Mouse (Mus musculus): ENCODE measurements around the gene Gas2l2. TPM values are rescaled to one million over a fixed set of nuclear protein-coding genes. Genes with fewer than 3 reads are reported as not detected.

Gene Gas2l2
- 0.06 and 0.09 TPM in 2 replicates for polyA plus RNA-seq (2016; fragmentation: Nextera tagmentation; extraction: Ambion mirVana)

GRCm38 (mm10) chr11:83429355-83429754 is at the start of gene Gas2l2:
Gene Gas2l2 (minus strand): TSS chr11:83429455.
- ATAC-seq (ENCODE audit: insufficient number of reproducible peaks, insufficient read depth, low FRiP score, low TSS enrichment) = no peak
- no peak within 1 kb of the TSS for H3K4me3 ChIP-seq
- 47% methylated on average over 5 of the region's 5 CpGs for WGBS
- no peaks in the 10 kb centered on the region for H3K36me3 ChIP-seq
- peak within 1 kb of the TSS; percentile 7; the same call in 1 of the 2 replicates for H3K9ac ChIP-seq
- H3K27ac ChIP-seq = no peak within 1 kb of the TSS
- H3K9me3 ChIP-seq = no peaks in the 10 kb centered on the region
- H3K4me2 ChIP-seq (replicated peaks) = peak within 1 kb of the TSS; percentile 10
- H3K27me3 ChIP-seq = peaks cover 37% of the 10 kb centered on the region
- 0 out of 2 replicates have a peak, but pooled peaks cover 3% of the 10 kb centered on the region for H3K4me1 ChIP-seq

DNA sequence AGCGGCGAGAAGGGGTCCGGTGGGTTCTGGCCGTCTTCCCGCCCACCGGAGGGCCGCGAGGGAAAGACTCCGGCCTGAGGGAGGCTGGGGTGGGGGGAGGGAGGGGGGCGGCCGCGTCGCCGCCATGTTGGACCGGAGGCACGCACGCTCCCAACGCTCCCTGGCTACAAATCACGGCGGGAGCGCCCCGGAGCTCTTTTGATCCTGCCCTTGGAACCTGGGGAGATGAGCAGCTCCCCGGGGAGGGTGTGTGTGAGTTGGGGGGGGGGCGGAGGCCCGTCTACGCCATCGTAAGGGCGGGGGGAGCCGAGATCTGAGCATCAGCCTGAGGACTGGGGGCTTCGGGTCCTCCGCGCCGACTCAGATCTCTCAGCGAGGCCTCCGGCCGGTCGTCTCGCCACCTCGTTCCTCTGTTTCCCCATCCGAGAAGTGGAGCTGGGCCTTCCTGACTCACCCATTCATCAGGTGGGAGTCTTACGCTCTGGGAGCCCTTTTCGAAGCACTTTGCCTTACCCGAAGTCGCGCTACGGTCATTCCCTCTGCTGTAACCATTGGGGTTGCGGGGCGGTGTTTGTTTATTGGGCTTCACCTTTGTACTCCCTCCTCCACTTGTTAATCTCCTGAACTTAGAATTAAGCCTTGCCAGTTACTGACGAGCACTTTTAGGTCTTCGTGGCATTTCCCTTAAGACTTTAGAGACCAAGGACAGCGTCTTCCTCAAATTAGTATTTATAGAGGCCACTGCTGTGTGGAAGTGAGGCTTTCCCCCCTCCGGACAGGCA is 44.2 kb upstream of the Gas2l2 start:
- Histone ChIP-seq H3K9ac (peak overlapping the region; percentile 92), H3K4me2 (replicated peaks) (peak overlapping the region; percentile 87), H3K4me1 (peaks cover 13% of the 10 kb centered on the region), H3K27me3 (no peaks in the 10 kb centered on the region), H3K9me3 (no peaks in the 10 kb centered on the region), H3K36me3 (peaks cover 12% of the 10 kb centered on the region; the same call in 1 of the 2 replicates), H3K4me3 (peak overlapping the region; percentile 91), H3K27ac (peak overlapping the region; percentile 97)
- ATAC-seq (ENCODE audit: insufficient number of reproducible peaks, insufficient read depth, low FRiP score, low TSS enrichment) = peak; percentile 82
- under 1% methylated on average over 39 of the region's 52 CpGs for WGBS

- no peaks in the 10 kb centered on the region for H3K9me3 ChIP-seq
- H3K36me3 ChIP-seq = 0 out of 2 replicates have a peak, but pooled peaks cover 7% of the 10 kb centered on the region
- H3K27me3 ChIP-seq = no peaks in the 10 kb centered on the region
- H3K4me1 ChIP-seq = peaks cover 13% of the 10 kb centered on the region
- under 1% methylated on average over 66 of the region's 66 CpGs for WGBS
- ATAC-seq (ENCODE audit: insufficient number of reproducible peaks, insufficient read depth, low FRiP score, low TSS enrichment) = peak; percentile 99
- H3K4me3 ChIP-seq = peak within 1 kb of the TSS; percentile 91
- peak within 1 kb of the TSS; percentile 92 for H3K9ac ChIP-seq
- H3K27ac ChIP-seq = peak within 1 kb of the TSS; percentile 97
- H3K4me2 ChIP-seq (replicated peaks) = peak within 1 kb of the TSS; percentile 87
Observed at GRCm38 (mm10) chr11:83472324-83473234, 43.3 kb upstream of the Gas2l2 start, which contains the start of gene Taf15. Gene Taf15 (plus strand): TSS chr11:83473086.

DNA sequence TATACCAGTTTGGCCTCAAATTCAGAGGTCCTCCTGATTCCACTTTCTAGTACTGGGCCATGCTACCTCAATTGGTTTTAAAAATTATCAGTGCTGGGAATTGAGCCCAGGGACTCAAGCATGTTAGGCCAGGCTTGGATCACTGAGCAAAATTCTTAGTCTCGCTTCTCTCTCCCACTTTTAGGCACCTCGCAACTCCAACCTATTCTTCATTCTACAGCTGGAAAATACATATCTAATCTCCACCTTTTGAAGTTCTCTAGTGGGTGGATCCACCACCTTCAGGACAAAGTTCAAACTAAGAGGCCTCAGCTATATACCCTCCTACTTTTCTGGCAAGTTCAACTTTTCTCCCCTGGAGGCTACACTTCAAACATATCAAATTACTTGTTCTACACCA is 42.5 kb upstream of the Gas2l2 start:
- peak overlapping the region; percentile 87 for H3K4me2 ChIP-seq (replicated peaks)
- H3K36me3 ChIP-seq = 0 out of 2 replicates have a peak, but pooled peaks cover 5% of the 10 kb centered on the region
- no peak for ATAC-seq (ENCODE audit: insufficient number of reproducible peaks, insufficient read depth, low FRiP score, low TSS enrichment)
- no peaks in the 10 kb centered on the region; the same call in 1 of the 2 replicates for H3K27me3 ChIP-seq
- no peaks in the 10 kb centered on the region for H3K9me3 ChIP-seq
- H3K9ac ChIP-seq = no peak overlapping the region
- WGBS = 83% methylated on average over 2 of the region's 2 CpGs
- H3K4me3 ChIP-seq = no peak overlapping the region
- H3K4me1 ChIP-seq = peaks cover 13% of the 10 kb centered on the region
- 0 out of 2 replicates have a peak overlapping the region, but pooled peaks have one; percentile 97 for H3K27ac ChIP-seq

- H3K9ac ChIP-seq = no peak overlapping the region
Observed at GRCm38 (mm10) chr11:83468765-83469164, 39.5 kb upstream of the Gas2l2 start.

DNA sequence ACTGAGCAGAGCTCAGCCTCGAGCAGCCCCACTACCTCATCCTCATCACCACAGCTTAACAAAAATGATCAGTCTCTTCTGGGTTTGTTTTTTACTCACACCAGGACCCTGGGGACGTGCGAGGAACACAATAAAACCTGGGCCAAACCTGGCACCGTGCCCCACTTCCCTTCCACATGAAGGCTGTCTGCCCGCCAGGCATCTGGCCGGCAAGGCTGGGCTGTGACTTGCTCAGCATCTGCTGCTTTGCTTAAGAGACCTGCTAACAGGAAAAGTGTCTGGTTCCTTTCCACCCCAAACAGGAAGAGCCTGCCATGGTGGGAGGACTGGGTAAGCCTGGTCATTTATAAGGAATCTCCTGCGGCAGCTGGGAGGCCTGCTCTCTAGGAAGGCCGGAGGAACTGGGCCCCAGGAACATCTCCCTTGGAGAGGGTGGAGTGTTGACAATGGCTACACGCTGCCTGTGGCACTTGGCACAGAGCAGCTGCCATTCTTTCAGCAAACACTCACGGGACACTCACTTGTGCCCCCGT is 37.9 kb upstream of the Gas2l2 start:
- no peak overlapping the region for H3K27ac ChIP-seq
- H3K4me1 ChIP-seq = peaks cover 3% of the 10 kb centered on the region; the same call in 1 of the 2 replicates
- H3K36me3 ChIP-seq = no peaks in the 10 kb centered on the region
- no peak overlapping the region for H3K9ac ChIP-seq
- no peak for ATAC-seq (ENCODE audit: insufficient number of reproducible peaks, insufficient read depth, low FRiP score, low TSS enrichment)
- 63% methylated on average over 11 of the region's 11 CpGs for WGBS
- H3K27me3 ChIP-seq = peaks cover 25% of the 10 kb centered on the region
- H3K9me3 ChIP-seq = no peaks in the 10 kb centered on the region
- no peak overlapping the region for H3K4me2 ChIP-seq (replicated peaks)
- H3K4me3 ChIP-seq = no peak overlapping the region

More at GRCm38 (mm10) chr11:83468765-83469164, 39.5 kb upstream of the Gas2l2 start:
- Histone ChIP-seq H3K4me1 (peaks cover 4% of the 10 kb centered on the region; the same call in 1 of the 2 replicates), H3K4me3 (no peak overlapping the region), H3K4me2 (replicated peaks) (no peak overlapping the region), H3K27ac (no peak overlapping the region), H3K9me3 (no peaks in the 10 kb centered on the region), H3K27me3 (peaks cover 10% of the 10 kb centered on the region), H3K36me3 (no peaks in the 10 kb centered on the region)
- no peak for ATAC-seq (ENCODE audit: insufficient number of reproducible peaks, insufficient read depth, low FRiP score, low TSS enrichment)
- 84% methylated on average over 3 of the region's 3 CpGs for WGBS

DNA sequence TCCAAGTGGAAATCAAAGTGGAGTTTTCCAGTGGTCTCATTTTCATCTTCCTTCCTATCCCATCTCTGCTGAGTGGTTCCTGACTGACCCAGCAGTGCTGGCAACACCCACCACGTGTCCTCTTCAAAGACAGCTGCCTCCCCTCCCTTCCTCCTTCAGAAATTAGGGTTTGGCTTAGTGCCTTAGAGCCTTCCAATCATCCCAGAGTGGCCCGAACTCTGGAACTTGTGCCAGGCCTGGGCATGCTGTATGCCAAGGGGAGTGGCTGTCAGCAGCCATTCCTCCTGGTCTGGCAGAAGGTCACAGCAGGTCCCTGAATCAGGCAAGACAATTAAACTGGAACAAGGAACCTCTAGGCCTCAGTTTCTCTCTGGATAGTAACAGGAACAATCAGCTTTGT is 36.7 kb upstream of the Gas2l2 start:
- 36% methylated on average over 2 of the region's 2 CpGs for WGBS
- no peak for ATAC-seq (ENCODE audit: insufficient number of reproducible peaks, insufficient read depth, low FRiP score, low TSS enrichment)

DNA sequence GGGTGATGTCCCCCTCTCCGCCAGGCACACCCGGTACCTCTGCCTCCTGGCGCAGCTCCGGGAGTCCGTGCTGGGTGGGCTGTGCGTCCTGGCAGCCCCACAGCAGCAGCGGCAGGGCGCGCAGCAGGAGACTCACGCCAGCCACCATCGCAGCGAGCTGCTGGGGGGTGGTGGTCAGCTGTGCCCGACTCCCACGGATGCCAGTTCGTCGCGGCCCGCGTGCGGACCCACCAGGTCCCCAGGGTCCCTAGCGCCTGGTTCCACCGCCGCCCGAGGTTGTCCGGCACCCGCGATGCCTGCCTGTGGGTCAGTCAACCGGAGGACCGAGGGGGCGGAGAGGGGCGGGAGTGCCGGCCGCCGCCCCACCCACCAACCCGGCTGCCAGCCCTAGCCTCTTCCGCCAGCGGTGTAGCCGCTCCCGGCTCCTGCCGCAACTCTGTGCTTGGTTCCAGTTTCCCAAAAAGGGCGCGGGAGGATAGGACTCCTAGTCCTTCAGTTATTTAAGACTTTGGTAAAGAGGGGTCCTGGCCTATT is 33.5 kb upstream of the Gas2l2 start, which contains the start of gene Mmp28:
TSS of gene Mmp28 (minus strand) at position 361 of the 534 bp plus-strand sequence.
- Histone ChIP-seq H3K4me1 (no peaks in the 10 kb centered on the region; the same call in none of the 2 replicates), H3K4me3 (peak within 1 kb of the TSS; percentile 46), H3K9me3 (no peaks in the 10 kb centered on the region), H3K4me2 (replicated peaks) (peak within 1 kb of the TSS; percentile 83), H3K27ac (no peak within 1 kb of the TSS), H3K9ac (peak within 1 kb of the TSS; percentile 58), H3K36me3 (no peaks in the 10 kb centered on the region), H3K27me3 (peaks cover 39% of the 10 kb centered on the region)
- no peak for ATAC-seq (ENCODE audit: insufficient number of reproducible peaks, insufficient read depth, low FRiP score, low TSS enrichment)
- WGBS = 0% methylated on average over 42 of the region's 42 CpGs

More for the DNA sequence above, 36.7 kb upstream of the Gas2l2 start:
- Histone ChIP-seq H3K4me3 (no peak overlapping the region), H3K9ac (no peak overlapping the region), H3K4me1 (no peaks in the 10 kb centered on the region; the same call in 1 of the 2 replicates), H3K4me2 (replicated peaks) (no peak overlapping the region), H3K36me3 (no peaks in the 10 kb centered on the region), H3K27ac (no peak overlapping the region), H3K9me3 (no peaks in the 10 kb centered on the region), H3K27me3 (peaks cover 34% of the 10 kb centered on the region)

- Histone ChIP-seq H3K4me3 (peak overlapping the region; percentile 46; the same call in 1 of the 2 replicates), H3K9me3 (no peaks in the 10 kb centered on the region), H3K36me3 (no peaks in the 10 kb centered on the region), H3K9ac (no peak overlapping the region), H3K4me1 (no peaks in the 10 kb centered on the region; the same call in 1 of the 2 replicates), H3K27me3 (peaks cover 39% of the 10 kb centered on the region), H3K4me2 (replicated peaks) (no peak overlapping the region), H3K27ac (no peak overlapping the region)
- 63% methylated on average over 10 of the region's 10 CpGs for WGBS
- no peak for ATAC-seq (ENCODE audit: insufficient number of reproducible peaks, insufficient read depth, low FRiP score, low TSS enrichment)
Observed at GRCm38 (mm10) chr11:83461462-83462027, 32.3 kb upstream of the Gas2l2 start.

GRCm38 (mm10) chr11:83457912-83458601 is 28.8 kb upstream of the Gas2l2 start:
- Histone ChIP-seq H3K36me3 (no peaks in the 10 kb centered on the region), H3K4me1 (peaks cover 5% of the 10 kb centered on the region), H3K27me3 (peaks cover 22% of the 10 kb centered on the region), H3K9me3 (no peaks in the 10 kb centered on the region), H3K27ac (no peak overlapping the region), H3K4me2 (replicated peaks) (no peak overlapping the region), H3K9ac (no peak overlapping the region), H3K4me3 (no peak overlapping the region)
- no peak for ATAC-seq (ENCODE audit: insufficient number of reproducible peaks, insufficient read depth, low FRiP score, low TSS enrichment)
- 55% methylated on average over 9 of the region's 9 CpGs for WGBS
